Mouse (Mus musculus) hindbrain, postnatal 0 days (tissue): Measurements from ENCODE around the gene Smco3. TPM values are rescaled to one million over a fixed set of nuclear protein-coding genes. Genes with fewer than 3 reads are reported as not detected.

Source experiments
- ATAC-seq: fragments of 200-750 bp; cut with Nextera tagmentation; 2 replicates; pipeline ENCODE4 v1.8.0; 2017; ENCODE audit warnings: mild to moderate bottlenecking, moderate TSS enrichment, moderate library complexity
- DNase-seq: peaks from one replicate; pipeline ENCODE4 v3.0.0-alpha.2; 2015; ENCODE audit warnings: low spot score
- H3K27ac ChIP-seq: fragments of 300-500 bp; sonication (generic); 2 replicates; pipeline ENCODE4 v1.5.1; 2014; ENCODE audit warnings: mild to moderate bottlenecking
- H3K27me3 ChIP-seq: fragments of 300-500 bp; sonication (generic); 2 replicates; pipeline ENCODE4 v1.6.1; 2014; ENCODE audit warnings: low read length, mixed read lengths; ENCODE audit not compliant: insufficient read depth
- H3K36me3 ChIP-seq: fragments of 300-500 bp; sonication (generic); 2 replicates; pipeline ENCODE4 v1.6.1; 2014; ENCODE audit warnings: low read length, mixed read lengths; ENCODE audit not compliant: insufficient read depth
- H3K4me1 ChIP-seq: fragments of 300-500 bp; sonication (generic); 2 replicates; pipeline ENCODE4 v1.6.1; 2014; ENCODE audit warnings: antibody characterized with exemption, low read length, mixed read lengths; ENCODE audit not compliant: insufficient read depth
- H3K4me2 ChIP-seq: fragments of 300-500 bp; sonication (generic); 2 replicates; pipeline ENCODE4 v1.6.1; 2014; ENCODE audit warnings: low read depth, mild to moderate bottlenecking, low read length, moderate library complexity, mixed read lengths
- H3K4me3 ChIP-seq: fragments of 300-500 bp; sonication (generic); 2 replicates; pipeline ENCODE4 v1.5.1; 2014; ENCODE audit warnings: low read length
- H3K9ac ChIP-seq: fragments of 300-500 bp; sonication (generic); replicated peaks from 2 replicates; pipeline ENCODE4 v1.6.1; 2014; ENCODE audit warnings: mild to moderate bottlenecking, low read length, moderate library complexity, mixed read lengths
- H3K9me3 ChIP-seq: fragments of 300-500 bp; sonication (generic); 2 replicates; pipeline ENCODE4 v1.6.1; 2016; ENCODE audit warnings: low read length, mixed read lengths
- CTCF ChIP-seq: IDR thresholded peaks from 2 replicates; pipeline ENCODE4 v1.5.1; 2016; ENCODE audit warnings: antibody characterized with exemption, control low read depth, low read depth
- WGBS: fragments of 180-500 bp; shearing (Covaris S2); extraction: QIAGEN DNeasy Blood & Tissue Kit; methylation state at CpG from one replicate; pipeline ENCODE4 v1.1.7; 2014; 5-methylcytosine and 5-hydroxymethylcytosine counted together
- polyA plus RNA-seq: library from polyadenylated mRNA; unstranded; fragments of >200 nt; fragmentation: Nextera tagmentation; extraction: Ambion mirVana; gene quantifications from 2 replicates; pipeline ENCODE4 v1.2.1, GENCODE M21; 2015
- total RNA-seq: library from RNA; depleted of rRNA; stranded (reverse); fragments of >200 nt; gene quantifications from 2 replicates; pipeline ENCODE4 v1.2.3, GENCODE M21; 2014

Smco3 gene
- total and polyA plus RNA-seq, 2 experiments from 2014 or later: 0.56 to 1.8 TPM

- DNase-seq: no peak
- Histone ChIP-seq H3K27ac (no peak overlapping the region), H3K9ac (no peak overlapping the region), H3K4me2 (no peak overlapping the region), H3K4me1 (no peaks in the 10 kb centered on the region), H3K36me3 (no peaks in the 10 kb centered on the region), H3K4me3 (no peak overlapping the region), H3K9me3 (no peaks in the 10 kb centered on the region), H3K27me3 (no peaks in the 10 kb centered on the region)
- 71% methylated on average over 14 of the region's 14 CpGs for WGBS
- no peak for ATAC-seq
- no peak for TF ChIP-seq CTCF
Observed at GRCm38 (mm10) chr6:136856071-136856636, 20.9 kb upstream of the Smco3 start.

GRCm38 (mm10) chr6:136855183-136855582 is 19.9 kb upstream of the Smco3 start:
- Histone ChIP-seq H3K9me3 (no peaks in the 10 kb centered on the region), H3K36me3 (no peaks in the 10 kb centered on the region), H3K4me2 (no peak overlapping the region), H3K27ac (no peak overlapping the region), H3K9ac (no peak overlapping the region), H3K4me3 (no peak overlapping the region), H3K4me1 (no peaks in the 10 kb centered on the region), H3K27me3 (no peaks in the 10 kb centered on the region)
- WGBS: 83% methylated on average over 2 of the region's 2 CpGs
- ATAC-seq (no peak), DNase-seq (no peak)
- no peak for TF ChIP-seq CTCF

- no peak overlapping the region for H3K9ac ChIP-seq
- no peaks in the 10 kb centered on the region for H3K27me3 ChIP-seq
Observed at GRCm38 (mm10) chr6:136854361-136854781, 19.1 kb upstream of the Smco3 start.

GRCm38 (mm10) chr6:136852762-136853161 is 17.5 kb upstream of the Smco3 start:
- Histone ChIP-seq H3K4me1 (no peaks in the 10 kb centered on the region), H3K4me3 (no peak overlapping the region), H3K4me2 (no peak overlapping the region), H3K27me3 (no peaks in the 10 kb centered on the region), H3K36me3 (no peaks in the 10 kb centered on the region), H3K9ac (no peak overlapping the region), H3K9me3 (no peaks in the 10 kb centered on the region), H3K27ac (peak overlapping the region; percentile 17)
- ATAC-seq: no peak
- peak; percentile 3 for DNase-seq
- 57% methylated on average over 3 of the region's 3 CpGs for WGBS
- no peak for TF ChIP-seq CTCF

More at GRCm38 (mm10) chr6:136854361-136854781, 19.1 kb upstream of the Smco3 start:
- ATAC-seq (no peak), DNase-seq (no peak)
- H3K36me3 ChIP-seq: no peaks in the 10 kb centered on the region
- no peak overlapping the region for H3K4me3 ChIP-seq
- no peak overlapping the region for H3K4me2 ChIP-seq
- no peak overlapping the region for H3K27ac ChIP-seq
- no peaks in the 10 kb centered on the region for H3K4me1 ChIP-seq
- H3K9me3 ChIP-seq: no peaks in the 10 kb centered on the region
- TF ChIP-seq CTCF: no peak
- 88% methylated on average over 11 of the region's 11 CpGs for WGBS

- Histone ChIP-seq H3K36me3 (no peaks in the 10 kb centered on the region), H3K27ac (peak overlapping the region; percentile 17; the same call in 1 of the 2 replicates), H3K9me3 (no peaks in the 10 kb centered on the region), H3K9ac (no peak overlapping the region), H3K4me2 (no peak overlapping the region), H3K27me3 (no peaks in the 10 kb centered on the region), H3K4me1 (no peaks in the 10 kb centered on the region), H3K4me3 (no peak overlapping the region)
- 72% methylated on average over 4 of the region's 4 CpGs for WGBS
- DNase-seq: no peak
- ATAC-seq: no peak
- TF ChIP-seq CTCF: no peak
Observed at GRCm38 (mm10) chr6:136852348-136852747, 17.1 kb upstream of the Smco3 start.

GRCm38 (mm10) chr6:136850267-136850666 is 15.0 kb upstream of the Smco3 start:
- Histone ChIP-seq H3K4me3 (no peak overlapping the region), H3K4me2 (no peak overlapping the region), H3K36me3 (no peaks in the 10 kb centered on the region), H3K27ac (no peak overlapping the region), H3K9me3 (no peaks in the 10 kb centered on the region), H3K9ac (no peak overlapping the region), H3K27me3 (no peaks in the 10 kb centered on the region), H3K4me1 (no peaks in the 10 kb centered on the region)
- no peak for ATAC-seq
- DNase-seq: no peak
- no peak for TF ChIP-seq CTCF
- WGBS: 79% methylated on average over 6 of the region's 6 CpGs

- ATAC-seq (no peak), DNase-seq (no peak)
- Histone ChIP-seq H3K4me1 (no peaks in the 10 kb centered on the region), H3K4me3 (no peak overlapping the region), H3K9me3 (no peaks in the 10 kb centered on the region), H3K4me2 (no peak overlapping the region), H3K27ac (no peak overlapping the region), H3K27me3 (no peaks in the 10 kb centered on the region), H3K9ac (no peak overlapping the region), H3K36me3 (no peaks in the 10 kb centered on the region)
- no peak for TF ChIP-seq CTCF
- 85% methylated on average over 5 of the region's 5 CpGs for WGBS
Observed at GRCm38 (mm10) chr6:136848971-136849370, 13.7 kb upstream of the Smco3 start.
